Mouse (Mus musculus): ENCODE data around the gene Slc30a1. TPM values are rescaled to one million over a fixed set of nuclear protein-coding genes. Genes with fewer than 3 reads are reported as not detected.
A peak's percentile ranks its signal among the peaks of the same experiment; 100 is the strongest.

Slc30a1 gene
- polyA plus RNA-seq, 1 experiment from 2014 or later: 5.6 TPM

DNA sequence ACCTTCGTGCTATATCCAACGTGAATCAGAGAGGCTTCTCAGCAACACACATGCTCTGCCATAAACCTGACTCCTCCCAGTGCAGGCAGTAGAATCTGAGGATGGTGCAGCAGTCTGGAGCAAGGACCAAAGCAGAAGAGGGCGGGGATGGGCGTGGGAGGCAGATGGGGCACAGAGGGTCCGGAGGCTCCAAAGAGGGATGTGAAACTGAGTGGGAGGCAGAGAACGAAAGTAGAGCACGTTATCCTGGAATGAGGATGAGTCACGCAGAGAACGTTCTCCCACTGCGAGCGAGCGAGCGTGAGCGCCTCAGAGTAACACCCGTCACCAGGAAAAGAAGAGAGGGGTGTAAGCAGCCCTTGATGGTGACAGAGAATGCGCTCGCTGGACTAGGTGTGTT is 12.2 kb upstream of the Slc30a1 start:
- Histone ChIP-seq H3K27ac (ENCODE audit: low read length) (no peak overlapping the region), H3K4me1 (ENCODE audit: insufficient read depth, low read depth, low read length) (no peaks in the 10 kb centered on the region), H3K27me3 (replicated peaks; ENCODE audit: insufficient read depth, low read length) (no peaks in the 10 kb centered on the region), H3K36me3 (ENCODE audit: insufficient read depth, low read length) (no peaks in the 10 kb centered on the region), H3K4me2 (replicated peaks; ENCODE audit: low read depth, low read length) (no peak overlapping the region), H3K4me3 (ENCODE audit: low read depth, low read length) (no peak overlapping the region), H3K9me3 (ENCODE audit: low read length) (no peaks in the 10 kb centered on the region), H3K9ac (replicated peaks; ENCODE audit: low read depth) (no peak overlapping the region)
- DNase-seq (ENCODE audit: low spot score): peak; percentile 39
- peak; percentile 11; the same call in 1 of the 2 replicates for ATAC-seq
- TF ChIP-seq CTCF (IDR thresholded peaks at IDR 0.05): no peak
- TF ChIP-seq EP300 (IDR thresholded peaks at IDR 0.05): no peak
- 69% methylated on average over 17 of the region's 17 CpGs for WGBS

DNA sequence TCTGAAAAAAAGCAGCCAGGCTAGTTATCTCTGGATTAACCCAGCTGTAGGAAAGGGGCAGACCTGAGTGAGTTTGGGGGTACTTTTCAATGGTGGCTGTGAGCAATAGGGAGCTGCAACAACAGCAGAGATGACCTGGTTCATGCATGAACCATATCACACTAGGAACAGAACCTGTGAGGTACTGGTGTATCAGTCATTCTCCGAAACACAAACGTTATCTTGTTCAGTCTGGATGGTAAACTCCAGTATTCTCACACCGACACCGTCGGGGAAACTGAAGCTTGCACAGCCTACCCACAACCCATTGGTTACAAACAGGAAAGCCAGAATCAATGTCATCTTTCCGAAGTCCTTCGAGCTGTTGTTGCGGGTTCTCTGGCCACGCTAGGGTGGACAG is 11.7 kb upstream of the Slc30a1 start:
- no peak for DNase-seq (ENCODE audit: low spot score)
- no peak for ATAC-seq
- TF ChIP-seq EP300 (IDR thresholded peaks at IDR 0.05) (no peak), CTCF (IDR thresholded peaks at IDR 0.05) (no peak)
- Histone ChIP-seq H3K4me1 (ENCODE audit: insufficient read depth, low read depth, low read length) (no peaks in the 10 kb centered on the region), H3K4me3 (ENCODE audit: low read depth, low read length) (no peak overlapping the region), H3K9ac (replicated peaks; ENCODE audit: low read depth) (no peak overlapping the region), H3K9me3 (ENCODE audit: low read length) (no peaks in the 10 kb centered on the region), H3K27me3 (replicated peaks; ENCODE audit: insufficient read depth, low read length) (no peaks in the 10 kb centered on the region), H3K27ac (ENCODE audit: low read length) (no peak overlapping the region), H3K36me3 (ENCODE audit: insufficient read depth, low read length) (no peaks in the 10 kb centered on the region), H3K4me2 (replicated peaks; ENCODE audit: low read depth, low read length) (no peak overlapping the region)
- WGBS: 80% methylated on average over 9 of the region's 9 CpGs

DNA sequence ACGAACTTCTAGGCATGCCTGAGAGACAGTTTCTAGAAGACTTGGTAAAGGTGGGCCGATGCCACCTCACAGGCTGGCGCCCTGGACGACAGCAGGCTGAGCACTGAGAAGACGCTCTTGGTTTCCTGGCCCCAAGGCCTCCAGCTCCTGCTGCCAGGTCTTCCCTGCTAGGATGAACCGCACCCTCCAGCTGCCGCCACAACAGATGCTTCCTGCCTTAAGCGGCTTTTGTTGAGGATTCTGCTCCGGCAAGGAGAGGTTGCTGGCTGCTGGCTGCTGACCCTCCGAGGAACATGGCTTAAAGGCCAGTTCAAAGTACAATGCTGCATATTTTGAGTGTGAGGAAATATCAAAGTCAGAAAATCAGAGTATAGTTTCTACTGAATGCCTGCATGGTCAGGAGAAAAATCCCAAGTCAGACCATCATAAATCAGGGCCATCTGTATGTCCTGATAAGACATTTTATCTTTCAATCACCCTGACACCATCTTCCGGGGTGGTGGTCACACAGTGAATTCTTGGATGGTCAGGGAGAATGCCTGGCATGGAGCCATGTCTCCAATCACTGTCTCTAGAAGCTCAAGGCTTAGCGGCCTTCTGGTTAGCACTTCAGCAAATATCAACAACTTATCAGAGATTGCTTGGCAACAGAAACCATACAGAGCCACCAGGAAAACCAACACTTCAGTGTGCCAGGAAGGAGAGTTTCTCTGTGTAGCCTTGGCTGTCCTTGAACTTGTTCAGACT is 9.6 kb upstream of the Slc30a1 start:
- H3K36me3 ChIP-seq (ENCODE audit: insufficient read depth, low read length): no peaks in the 10 kb centered on the region
- DNase-seq (ENCODE audit: low spot score) (peak; percentile 75), ATAC-seq (peak; percentile 87)
- no peak overlapping the region for H3K9ac ChIP-seq (replicated peaks; ENCODE audit: low read depth)
- peak overlapping the region; percentile 60; the same call in 1 of the 2 replicates for H3K27ac ChIP-seq (ENCODE audit: low read length)
- no peak for TF ChIP-seq CTCF (IDR thresholded peaks at IDR 0.05)
- peak; percentile 92 for TF ChIP-seq EP300 (IDR thresholded peaks at IDR 0.05)
- H3K4me1 ChIP-seq (ENCODE audit: insufficient read depth, low read depth, low read length): no peaks in the 10 kb centered on the region
- H3K9me3 ChIP-seq (ENCODE audit: low read length): no peaks in the 10 kb centered on the region
- H3K27me3 ChIP-seq (replicated peaks; ENCODE audit: insufficient read depth, low read length): no peaks in the 10 kb centered on the region
- WGBS: 41% methylated on average over 12 of the region's 12 CpGs
- no peak overlapping the region for H3K4me3 ChIP-seq (ENCODE audit: low read depth, low read length)
- H3K4me2 ChIP-seq (replicated peaks; ENCODE audit: low read depth, low read length): no peak overlapping the region

DNA sequence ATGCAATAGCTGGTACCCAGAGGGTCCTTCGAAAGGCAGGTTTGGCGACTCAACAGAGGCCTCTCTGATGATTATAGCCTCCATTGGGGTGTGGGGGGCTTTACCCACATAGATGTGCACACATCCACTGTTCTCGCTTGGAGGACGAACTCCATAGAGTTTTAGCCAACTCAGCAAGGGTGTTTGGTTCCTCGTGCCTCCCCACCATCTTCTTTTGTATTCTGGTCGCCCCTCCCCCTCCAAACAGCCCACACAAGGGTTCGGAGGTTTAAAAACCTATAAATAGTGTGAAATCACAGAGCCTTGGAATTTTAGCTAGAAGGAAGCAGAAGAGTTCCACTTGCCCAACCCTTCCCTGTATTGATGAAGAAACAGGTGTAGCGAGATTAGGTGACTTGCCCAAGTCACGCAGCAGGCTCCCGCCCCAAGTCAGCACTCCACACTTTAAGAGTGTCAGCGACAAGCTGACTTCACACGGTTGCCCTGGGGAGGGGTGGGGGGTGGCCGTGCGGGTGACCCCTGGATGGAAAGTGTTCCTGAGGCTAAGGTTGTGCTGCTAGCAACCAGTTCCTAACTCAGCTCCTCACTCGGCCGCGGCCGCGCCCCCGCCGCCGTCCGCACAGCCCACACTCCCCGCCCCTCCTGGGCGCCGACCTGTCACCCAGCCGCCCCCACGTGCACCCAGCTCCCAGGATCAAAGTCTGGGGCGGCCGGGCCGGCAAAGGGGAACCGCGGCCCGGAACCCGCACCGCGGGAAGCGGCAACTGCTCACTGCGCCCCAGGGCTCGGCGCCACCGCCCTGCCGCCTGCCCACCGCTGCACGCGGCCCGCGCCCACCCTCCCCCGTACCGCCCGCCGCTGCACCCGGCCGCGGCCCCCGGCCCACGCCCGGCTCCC is 682 bp upstream of the Slc30a1 start:
- peak; percentile 82 for DNase-seq (ENCODE audit: low spot score)
- 10% methylated on average over 26 of the region's 58 CpGs for WGBS
- Histone ChIP-seq H3K36me3 (ENCODE audit: insufficient read depth, low read length) (peaks cover 9% of the 10 kb centered on the region; the same call in 1 of the 2 replicates), H3K9me3 (ENCODE audit: low read length) (no peaks in the 10 kb centered on the region), H3K4me2 (replicated peaks; ENCODE audit: low read depth, low read length) (peak overlapping the region; percentile 95), H3K27me3 (replicated peaks; ENCODE audit: insufficient read depth, low read length) (no peaks in the 10 kb centered on the region), H3K4me3 (ENCODE audit: low read depth, low read length) (peak overlapping the region; percentile 90), H3K27ac (ENCODE audit: low read length) (peak overlapping the region; percentile 66), H3K4me1 (ENCODE audit: insufficient read depth, low read depth, low read length) (peaks cover 5% of the 10 kb centered on the region), H3K9ac (replicated peaks; ENCODE audit: low read depth) (peak overlapping the region; percentile 63)
- TF ChIP-seq EP300 (IDR thresholded peaks at IDR 0.05) (no peak), CTCF (IDR thresholded peaks at IDR 0.05) (no peak)
- peak; percentile 73 for ATAC-seq

DNA sequence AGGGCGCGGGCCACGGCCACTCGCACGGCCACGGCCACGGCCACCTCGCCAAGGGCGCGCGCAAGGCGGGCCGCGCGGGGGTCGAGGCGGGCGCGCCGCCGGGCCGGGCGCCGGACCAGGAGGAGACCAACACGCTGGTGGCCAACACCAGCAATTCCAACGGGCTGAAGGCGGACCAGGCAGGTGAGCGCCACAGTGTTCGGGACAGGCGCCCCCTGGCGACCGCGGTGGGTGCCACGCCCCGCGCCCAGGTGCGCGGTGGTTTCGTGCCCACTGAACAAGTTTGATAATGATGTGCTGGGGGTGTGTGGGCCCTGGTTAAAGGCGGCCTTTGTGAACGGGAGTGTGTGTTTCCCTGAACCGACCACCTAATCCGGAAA is 854 bp downstream of the Slc30a1 start:
- peak overlapping the region; percentile 73 for H3K9ac ChIP-seq (replicated peaks; ENCODE audit: low read depth)
- peaks cover 9% of the 10 kb centered on the region; the same call in 1 of the 2 replicates for H3K36me3 ChIP-seq (ENCODE audit: insufficient read depth, low read length)
- H3K4me2 ChIP-seq (replicated peaks; ENCODE audit: low read depth, low read length): peak overlapping the region; percentile 95
- WGBS: under 1% methylated on average over 43 of the region's 43 CpGs
- H3K27me3 ChIP-seq (replicated peaks; ENCODE audit: insufficient read depth, low read length): no peaks in the 10 kb centered on the region
- H3K9me3 ChIP-seq (ENCODE audit: low read length): no peaks in the 10 kb centered on the region
- ATAC-seq (peak; percentile 28), DNase-seq (ENCODE audit: low spot score) (peak; percentile 70)
- H3K4me3 ChIP-seq (ENCODE audit: low read depth, low read length): peak overlapping the region; percentile 90
- peaks cover 9% of the 10 kb centered on the region for H3K4me1 ChIP-seq (ENCODE audit: insufficient read depth, low read depth, low read length)
- peak overlapping the region; percentile 91 for H3K27ac ChIP-seq (ENCODE audit: low read length)
- TF ChIP-seq EP300 (IDR thresholded peaks at IDR 0.05) (no peak), CTCF (IDR thresholded peaks at IDR 0.05) (peak; percentile 80)

DNA sequence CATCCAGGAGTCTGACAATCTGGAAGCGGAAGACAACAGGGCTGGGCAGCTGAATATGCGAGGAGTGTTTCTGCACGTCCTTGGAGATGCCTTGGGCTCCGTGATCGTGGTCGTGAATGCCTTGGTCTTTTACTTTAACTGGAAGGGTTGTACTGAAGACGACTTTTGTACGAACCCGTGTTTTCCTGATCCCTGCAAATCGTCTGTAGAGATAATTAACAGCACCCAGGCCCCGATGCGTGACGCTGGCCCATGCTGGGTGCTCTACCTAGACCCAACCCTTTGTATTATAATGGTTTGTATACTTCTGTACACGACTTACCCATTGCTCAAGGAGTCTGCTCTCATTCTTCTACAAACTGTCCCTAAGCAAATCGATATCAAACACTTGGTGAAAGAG is 2.3 kb downstream of the Slc30a1 start:
- no peak for DNase-seq (ENCODE audit: low spot score)
- 90% methylated on average over 15 of the region's 15 CpGs for WGBS

More for the DNA sequence above, 2.3 kb downstream of the Slc30a1 start:
- no peaks in the 10 kb centered on the region for H3K9me3 ChIP-seq (ENCODE audit: low read length)
- no peak overlapping the region for H3K4me3 ChIP-seq (ENCODE audit: low read depth, low read length)
- no peaks in the 10 kb centered on the region for H3K27me3 ChIP-seq (replicated peaks; ENCODE audit: insufficient read depth, low read length)
- ATAC-seq: no peak
- peak overlapping the region; percentile 95 for H3K4me2 ChIP-seq (replicated peaks; ENCODE audit: low read depth, low read length)
- no peak overlapping the region for H3K27ac ChIP-seq (ENCODE audit: low read length)
- TF ChIP-seq EP300 (IDR thresholded peaks at IDR 0.05) (no peak), CTCF (IDR thresholded peaks at IDR 0.05) (no peak)
- peaks cover 9% of the 10 kb centered on the region for H3K4me1 ChIP-seq (ENCODE audit: insufficient read depth, low read depth, low read length)
- H3K36me3 ChIP-seq (ENCODE audit: insufficient read depth, low read length): peaks cover 9% of the 10 kb centered on the region; the same call in 1 of the 2 replicates
- H3K9ac ChIP-seq (replicated peaks; ENCODE audit: low read depth): no peak overlapping the region
